Mouse (Mus musculus) spleen, adult 2 months (tissue): Measurements from ENCODE around the gene Hoxd9.

Experiments used
- CTCF ChIP-seq: fragments of 200-500 bp; IDR thresholded peaks from 2 replicates; pipeline ENCODE4 v1.5.1; 2011; ENCODE audit warnings: mild to moderate bottlenecking, inconsistent platforms; ENCODE audit not compliant: insufficient read depth, insufficient read length, insufficient replicate concordance; ENCODE audit errors: extremely low read depth
- POLR2A ChIP-seq: fragments of 200-500 bp; IDR thresholded peaks from 2 replicates; pipeline ENCODE4 v1.6.1; 2011; ENCODE audit warnings: low read depth, low read length, inconsistent platforms

DNA sequence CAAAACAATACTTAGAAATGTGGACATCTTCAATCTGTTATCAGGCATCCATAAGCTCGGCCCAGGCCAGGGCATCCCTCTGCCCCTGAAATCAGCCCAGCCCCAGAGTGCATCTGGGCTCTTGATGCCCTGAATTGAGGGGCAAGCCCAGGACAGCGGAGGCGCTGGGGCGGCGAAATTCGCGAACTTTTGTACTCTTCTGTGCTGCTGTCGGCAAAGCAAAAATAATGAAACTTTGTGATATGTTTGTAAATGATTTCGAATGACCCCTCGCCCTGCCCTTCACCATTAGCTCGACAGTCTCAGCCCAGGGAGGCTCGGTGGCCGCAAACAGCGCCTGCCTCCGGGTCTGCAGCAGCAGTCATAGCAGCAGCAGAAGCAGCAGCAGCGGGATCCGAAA, 27.6 kb downstream of the Hoxd9 start:
- TF ChIP-seq CTCF (no peak), POLR2A (no peak)
